Mouse (Mus musculus): ENCODE measurements at regions not wholly inside any gene's neighbourhood (a gene's known extent, or its start where the extent isn't known, plus 50 kb on each side); places are given as distances from the start of the nearest gene placed in this dataset.

DNA sequence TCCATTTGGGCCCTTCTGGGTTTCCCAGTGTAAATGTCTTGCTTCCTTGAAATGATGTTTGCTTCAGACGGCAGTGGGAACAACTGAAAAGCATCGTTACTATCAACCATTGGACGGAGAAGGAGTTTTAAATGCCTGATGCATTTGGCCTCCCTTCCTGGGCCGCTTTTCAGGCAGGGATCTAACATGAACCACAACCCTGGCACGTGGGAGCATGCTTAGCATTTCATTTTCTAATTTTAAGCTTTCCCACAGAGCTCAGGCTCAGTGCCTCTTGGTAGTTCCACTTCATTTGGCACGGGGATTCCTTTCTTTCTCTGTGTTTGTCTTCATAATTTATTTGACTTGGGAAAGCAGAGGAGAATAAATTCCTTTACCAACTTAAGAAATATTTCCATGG, 406.6 kb upstream of the Nbea start:
- TF ChIP-seq CTCF (IDR thresholded peaks at IDR 0.05; ENCODE audit: low read depth): no peak
- TF ChIP-seq EP300 (IDR thresholded peaks at IDR 0.05; ENCODE audit: low read depth): no peak
- Histone ChIP-seq H3K27me3 (ENCODE audit: insufficient read depth, low read length) (no peaks in the 10 kb centered on the region), H3K4me1 (ENCODE audit: insufficient read depth) (no peaks in the 10 kb centered on the region), H3K9me3 (ENCODE audit: low read length) (no peaks in the 10 kb centered on the region), H3K9ac (replicated peaks) (no peak overlapping the region), H3K27ac (ENCODE audit: low read depth) (no peak overlapping the region), H3K4me3 (ENCODE audit: low read depth, low read length) (no peak overlapping the region), H3K4me2 (ENCODE audit: low read depth, low read length) (no peak overlapping the region), H3K36me3 (replicated peaks; ENCODE audit: insufficient read depth, low read length) (no peaks in the 10 kb centered on the region)
- ATAC-seq (no peak), DNase-seq (no peak)
- 59% methylated on average over 6 of the region's 6 CpGs for WGBS (ENCODE audit: insufficient replicate concordance)

DNA sequence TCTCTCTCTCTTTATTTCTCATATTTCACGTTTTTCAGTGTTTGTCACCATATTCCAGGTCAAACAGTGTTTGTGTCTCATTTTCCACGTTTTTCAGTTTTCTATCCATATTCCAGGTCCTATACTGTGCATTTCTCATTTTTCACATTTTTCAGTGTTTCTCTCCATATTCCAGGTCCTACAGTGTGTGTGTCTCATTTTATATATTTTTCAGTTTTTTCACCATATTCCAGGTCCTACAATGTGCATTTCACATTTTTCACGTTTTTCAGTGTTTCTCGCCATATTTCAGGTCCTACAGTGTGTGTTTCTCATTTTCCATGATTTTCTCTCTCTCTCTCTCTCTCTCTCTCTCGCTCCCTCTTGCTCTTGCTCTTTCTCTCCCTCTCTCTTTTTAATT, 391.9 kb upstream of the Nbea start:
- no peaks in the 10 kb centered on the region for H3K9me3 ChIP-seq (ENCODE audit: low read length)
- TF ChIP-seq EP300 (IDR thresholded peaks at IDR 0.05; ENCODE audit: low read depth): no peak
- TF ChIP-seq CTCF (IDR thresholded peaks at IDR 0.05; ENCODE audit: low read depth): no peak
- DNase-seq (no peak), ATAC-seq (no peak)
- H3K4me3 ChIP-seq (ENCODE audit: low read depth, low read length): no peak overlapping the region
- H3K27me3 ChIP-seq (ENCODE audit: insufficient read depth, low read length): no peaks in the 10 kb centered on the region
- whole genome bisulfite sequencing (ENCODE audit: insufficient replicate concordance): 57% methylated on average over 5 of the region's 5 CpGs
- H3K4me1 ChIP-seq (ENCODE audit: insufficient read depth): no peaks in the 10 kb centered on the region
- H3K9ac ChIP-seq (replicated peaks): no peak overlapping the region
- no peaks in the 10 kb centered on the region for H3K36me3 ChIP-seq (replicated peaks; ENCODE audit: insufficient read depth, low read length)
- no peak overlapping the region for H3K27ac ChIP-seq (ENCODE audit: low read depth)
- H3K4me2 ChIP-seq (ENCODE audit: low read depth, low read length): no peak overlapping the region

DNA sequence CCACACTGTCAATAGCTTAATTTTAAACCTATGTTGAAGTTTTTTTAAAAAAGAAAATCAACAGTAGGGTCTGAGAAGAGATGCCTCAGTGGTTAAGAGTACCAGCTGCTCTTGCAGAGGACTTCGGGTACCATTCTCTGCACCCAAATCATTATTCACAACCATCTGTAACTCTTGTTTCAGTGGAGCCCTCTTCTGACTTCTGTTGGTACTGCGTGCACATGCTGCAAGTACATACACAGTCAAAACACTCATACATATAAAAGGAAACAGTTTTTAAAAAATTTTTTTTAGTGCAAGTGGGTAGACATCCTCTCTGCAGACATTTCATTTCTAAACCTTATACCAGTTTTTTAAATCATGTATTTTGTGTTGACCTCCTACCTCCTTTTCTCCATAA, 352.7 kb upstream of the Nbea start:
- H3K27ac ChIP-seq (ENCODE audit: low read depth): no peak overlapping the region
- H3K36me3 ChIP-seq (replicated peaks; ENCODE audit: insufficient read depth, low read length): no peaks in the 10 kb centered on the region
- H3K4me1 ChIP-seq (ENCODE audit: insufficient read depth): no peaks in the 10 kb centered on the region
- ATAC-seq (no peak), DNase-seq (no peak)
- peaks cover 4% of the 10 kb centered on the region; the same call in 1 of the 2 replicates for H3K9me3 ChIP-seq (ENCODE audit: low read length)
- no peak overlapping the region for H3K9ac ChIP-seq (replicated peaks)
- no peak overlapping the region for H3K4me2 ChIP-seq (ENCODE audit: low read depth, low read length)
- TF ChIP-seq EP300 (IDR thresholded peaks at IDR 0.05; ENCODE audit: low read depth): no peak
- peak; percentile 26; the same call in 1 of the 2 replicates for TF ChIP-seq CTCF (IDR thresholded peaks at IDR 0.05; ENCODE audit: low read depth)
- 69% methylated on average over 2 of the region's 2 CpGs for WGBS (ENCODE audit: insufficient replicate concordance)
- H3K4me3 ChIP-seq (ENCODE audit: low read depth, low read length): no peak overlapping the region
- no peaks in the 10 kb centered on the region for H3K27me3 ChIP-seq (ENCODE audit: insufficient read depth, low read length)

DNA sequence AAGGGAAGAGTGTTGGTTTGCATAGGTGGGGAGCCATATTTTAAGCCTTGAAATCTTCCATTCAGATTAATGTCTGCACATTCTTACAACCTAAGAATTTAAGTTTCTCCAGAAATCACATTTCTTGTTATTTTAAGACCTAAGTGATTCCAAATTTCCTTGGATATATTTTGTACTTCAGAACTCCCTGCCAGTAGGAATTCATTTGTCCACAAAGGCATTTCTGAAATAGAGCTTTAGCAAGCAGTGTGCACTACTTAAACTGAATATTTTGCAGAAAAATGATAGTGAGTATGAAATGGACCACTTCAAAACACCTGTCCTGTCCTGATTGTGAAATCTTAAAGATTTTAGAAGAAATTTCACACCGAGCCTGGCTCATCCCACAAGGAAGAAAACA, 320.9 kb upstream of the Nbea start:
- 83% methylated on average over 1 of the region's 1 CpGs for WGBS (ENCODE audit: insufficient replicate concordance)
- ATAC-seq: no peak
- H3K36me3 ChIP-seq (replicated peaks; ENCODE audit: insufficient read depth, low read length): no peaks in the 10 kb centered on the region

DNA sequence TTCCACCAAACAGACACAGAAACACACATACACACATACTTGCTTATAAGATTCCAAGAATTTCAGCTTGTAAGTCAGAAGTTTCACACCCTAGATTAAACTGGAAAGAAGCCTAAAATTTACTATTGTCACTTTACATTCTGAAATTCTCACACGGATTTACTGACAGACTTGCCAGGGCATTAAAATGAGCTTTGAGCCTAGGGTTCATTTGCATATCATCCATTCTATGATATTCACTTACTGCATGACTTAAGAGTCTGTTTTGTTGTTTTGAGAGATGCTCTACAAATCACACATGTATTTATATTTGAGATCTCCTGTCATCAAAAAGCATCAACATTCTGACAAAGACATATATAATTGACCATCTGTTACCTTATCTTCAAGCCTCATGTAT, 315.8 kb upstream of the Nbea start:
- H3K9ac ChIP-seq (replicated peaks): no peak overlapping the region
- no peak for ATAC-seq

More for the DNA sequence above, 320.9 kb upstream of the Nbea start:
- no peak overlapping the region for H3K27ac ChIP-seq (ENCODE audit: low read depth)
- TF ChIP-seq CTCF (IDR thresholded peaks at IDR 0.05; ENCODE audit: low read depth) (no peak), EP300 (IDR thresholded peaks at IDR 0.05; ENCODE audit: low read depth) (no peak)
- no peak overlapping the region for H3K4me2 ChIP-seq (ENCODE audit: low read depth, low read length)
- no peaks in the 10 kb centered on the region for H3K4me1 ChIP-seq (ENCODE audit: insufficient read depth)
- no peak overlapping the region for H3K4me3 ChIP-seq (ENCODE audit: low read depth, low read length)
- H3K9me3 ChIP-seq (ENCODE audit: low read length): no peaks in the 10 kb centered on the region
- no peak overlapping the region for H3K9ac ChIP-seq (replicated peaks)
- no peak for DNase-seq
- H3K27me3 ChIP-seq (ENCODE audit: insufficient read depth, low read length): no peaks in the 10 kb centered on the region

DNA sequence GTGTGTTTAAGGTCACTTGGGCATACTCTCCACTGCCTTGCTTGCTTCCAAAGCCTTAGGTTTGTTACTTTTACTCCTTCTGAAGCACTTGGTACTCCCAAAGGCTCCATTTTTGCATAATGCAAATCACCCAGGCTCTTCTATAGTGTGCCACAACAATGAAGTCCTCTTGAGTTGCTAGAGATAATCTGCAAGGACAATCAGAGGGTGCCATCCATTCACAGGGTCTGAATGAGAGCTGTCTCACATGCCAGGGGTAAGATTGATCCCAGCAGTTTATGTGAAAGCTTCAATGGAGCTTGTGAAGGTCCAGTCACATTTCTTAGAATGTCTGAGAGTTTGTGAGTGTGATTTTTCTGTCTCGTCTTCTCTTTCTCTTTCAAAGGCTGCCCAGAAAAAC, 310.4 kb upstream of the Nbea start:
- no peak overlapping the region for H3K4me2 ChIP-seq (ENCODE audit: low read depth, low read length)
- no peaks in the 10 kb centered on the region for H3K27me3 ChIP-seq (ENCODE audit: insufficient read depth, low read length)
- no peak overlapping the region for H3K4me3 ChIP-seq (ENCODE audit: low read depth, low read length)
- no peaks in the 10 kb centered on the region for H3K9me3 ChIP-seq (ENCODE audit: low read length)
- H3K4me1 ChIP-seq (ENCODE audit: insufficient read depth): no peaks in the 10 kb centered on the region
- TF ChIP-seq EP300 (IDR thresholded peaks at IDR 0.05; ENCODE audit: low read depth): no peak
- no peak for TF ChIP-seq CTCF (IDR thresholded peaks at IDR 0.05; ENCODE audit: low read depth)
- no peak overlapping the region for H3K27ac ChIP-seq (ENCODE audit: low read depth)
- no peaks in the 10 kb centered on the region for H3K36me3 ChIP-seq (replicated peaks; ENCODE audit: insufficient read depth, low read length)
- H3K9ac ChIP-seq (replicated peaks): no peak overlapping the region
- ATAC-seq: no peak
- WGBS (ENCODE audit: insufficient replicate concordance): 44% methylated on average over 1 of the region's 1 CpGs
- DNase-seq: no peak

More for the DNA sequence above, 315.8 kb upstream of the Nbea start:
- Histone ChIP-seq H3K4me1 (ENCODE audit: insufficient read depth) (no peaks in the 10 kb centered on the region), H3K4me2 (ENCODE audit: low read depth, low read length) (no peak overlapping the region), H3K4me3 (ENCODE audit: low read depth, low read length) (no peak overlapping the region), H3K27me3 (ENCODE audit: insufficient read depth, low read length) (no peaks in the 10 kb centered on the region), H3K27ac (ENCODE audit: low read depth) (no peak overlapping the region), H3K36me3 (replicated peaks; ENCODE audit: insufficient read depth, low read length) (no peaks in the 10 kb centered on the region), H3K9me3 (ENCODE audit: low read length) (no peaks in the 10 kb centered on the region)
- no peak for TF ChIP-seq CTCF (IDR thresholded peaks at IDR 0.05; ENCODE audit: low read depth)
- TF ChIP-seq EP300 (IDR thresholded peaks at IDR 0.05; ENCODE audit: low read depth): no peak
- no peak for DNase-seq
- 51% methylated on average over 1 of the region's 1 CpGs for WGBS (ENCODE audit: insufficient replicate concordance)

DNA sequence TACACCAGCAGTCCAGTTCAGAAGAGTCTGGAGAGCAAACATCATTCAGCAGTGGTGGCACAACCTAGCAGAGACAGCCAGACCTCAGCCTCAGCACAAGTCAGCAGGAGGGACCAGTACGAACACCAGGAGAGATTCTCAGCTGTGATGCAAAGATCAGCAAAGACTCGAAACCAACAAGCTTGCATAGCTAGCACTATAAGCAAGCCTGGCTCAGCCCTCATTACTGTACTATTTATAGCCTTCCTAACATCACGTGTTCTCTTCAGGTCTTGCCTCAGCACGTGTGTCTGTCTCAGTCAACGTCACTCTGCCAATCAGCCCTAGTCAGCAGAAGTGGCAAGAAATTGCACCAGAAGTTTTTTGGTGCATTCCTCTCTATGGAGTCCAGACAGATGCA, 305.7 kb upstream of the Nbea start:
- no peak for TF ChIP-seq CTCF (IDR thresholded peaks at IDR 0.05; ENCODE audit: low read depth)
- TF ChIP-seq EP300 (IDR thresholded peaks at IDR 0.05; ENCODE audit: low read depth): no peak
- Histone ChIP-seq H3K36me3 (replicated peaks; ENCODE audit: insufficient read depth, low read length) (no peaks in the 10 kb centered on the region), H3K4me2 (ENCODE audit: low read depth, low read length) (no peak overlapping the region), H3K27ac (ENCODE audit: low read depth) (no peak overlapping the region), H3K9me3 (ENCODE audit: low read length) (no peaks in the 10 kb centered on the region), H3K4me3 (ENCODE audit: low read depth, low read length) (no peak overlapping the region), H3K4me1 (ENCODE audit: insufficient read depth) (no peaks in the 10 kb centered on the region), H3K9ac (replicated peaks) (no peak overlapping the region), H3K27me3 (ENCODE audit: insufficient read depth, low read length) (no peaks in the 10 kb centered on the region)
- ATAC-seq: no peak
- no peak for DNase-seq
- 63% methylated on average over 5 of the region's 5 CpGs for WGBS (ENCODE audit: insufficient replicate concordance)

Data from liver, postnatal 0 days (tissue).